Mouse (Mus musculus) midbrain, embryonic 14.5 days (tissue): ENCODE results near the gene Ehd2. TPM values are rescaled to one million over a fixed set of nuclear protein-coding genes. Genes with fewer than 3 reads are reported as not detected.

Experiments
- ATAC-seq: fragments of 200-750 bp; cut with Nextera tagmentation; 2 replicates; pipeline ENCODE4 v1.8.0; 2017; ENCODE audit warnings: moderate number of reproducible peaks, moderate library complexity; ENCODE audit not compliant: low FRiP score, low TSS enrichment
- DNase-seq: peaks from one replicate; pipeline ENCODE4 v3.0.0-alpha.2; 2015
- H3K27ac ChIP-seq: fragments of 300-500 bp; sonication (generic); replicated peaks from 2 replicates; pipeline ENCODE4 v1.5.1; 2014; ENCODE audit warnings: mild to moderate bottlenecking, low read depth, low read length, moderate library complexity
- H3K27me3 ChIP-seq: fragments of 300-500 bp; sonication (generic); 2 replicates; pipeline ENCODE4 v1.6.1; 2014; ENCODE audit warnings: low read length, control low read depth, mixed read lengths; ENCODE audit not compliant: control insufficient read depth, insufficient read depth
- H3K36me3 ChIP-seq: fragments of 300-500 bp; sonication (generic); 2 replicates; pipeline ENCODE4 v1.6.1; 2014; ENCODE audit warnings: low read length, control low read depth; ENCODE audit not compliant: control insufficient read depth, insufficient read depth
- H3K4me1 ChIP-seq: fragments of 300-500 bp; sonication (generic); 2 replicates; pipeline ENCODE4 v1.6.1; 2014; ENCODE audit warnings: mild to moderate bottlenecking, antibody characterized with exemption, low read length, control low read depth; ENCODE audit not compliant: control insufficient read depth, insufficient read depth
- H3K4me2 ChIP-seq: fragments of 300-500 bp; sonication (generic); 2 replicates; pipeline ENCODE4 v1.6.1; 2014; ENCODE audit warnings: mild to moderate bottlenecking, low read length, moderate library complexity
- H3K4me3 ChIP-seq: fragments of 300-500 bp; sonication (generic); replicated peaks from 2 replicates; pipeline ENCODE4 v1.5.1; 2014; ENCODE audit warnings: low read depth, low read length
- H3K9ac ChIP-seq: fragments of 300-500 bp; sonication (generic); replicated peaks from 2 replicates; pipeline ENCODE4 v1.6.1; 2014; ENCODE audit warnings: mild to moderate bottlenecking, low read length, moderate library complexity
- H3K9me3 ChIP-seq: fragments of 300-500 bp; sonication (generic); 2 replicates; pipeline ENCODE4 v1.6.1; 2016; ENCODE audit warnings: low read length, control low read depth, mixed read lengths; ENCODE audit not compliant: control insufficient read depth
- WGBS: fragments of 180-500 bp; shearing (Covaris S2); extraction: QIAGEN DNeasy Blood & Tissue Kit; methylation state at CpG from one replicate; pipeline ENCODE4 v1.1.7; 2014; 5-methylcytosine and 5-hydroxymethylcytosine counted together
- polyA plus RNA-seq: library from polyadenylated mRNA; unstranded; fragments of >200 nt; fragmentation: Nextera tagmentation; extraction: Ambion mirVana; gene quantifications from 2 replicates; pipeline ENCODE4 v1.2.1, GENCODE M21; 2014

Gene Ehd2
- polyA plus RNA-seq, 1 experiment from 2014 or later = 3.9 TPM

GRCm38 (mm10) chr7:15914751-15915150 is 52.6 kb downstream of the Ehd2 start:
- Histone ChIP-seq H3K27ac (no peak overlapping the region), H3K9ac (no peak overlapping the region), H3K9me3 (no peaks in the 10 kb centered on the region), H3K4me1 (peaks cover under 1% of the 10 kb centered on the region; the same call in 1 of the 2 replicates), H3K36me3 (peaks cover 31% of the 10 kb centered on the region), H3K4me3 (no peak overlapping the region), H3K4me2 (no peak overlapping the region), H3K27me3 (no peaks in the 10 kb centered on the region)
- ATAC-seq (no peak), DNase-seq (no peak)
- WGBS = 87% methylated on average over 2 of the region's 2 CpGs

- WGBS = 46% methylated on average over 2 of the region's 2 CpGs
- no peak for ATAC-seq
Observed at GRCm38 (mm10) chr7:15914252-15914651, 53.1 kb downstream of the Ehd2 start.

GRCm38 (mm10) chr7:15912183-15912582 is 55.2 kb downstream of the Ehd2 start:
- no peak overlapping the region for H3K9ac ChIP-seq
- WGBS = 0% methylated on average over 4 of the region's 4 CpGs
- H3K4me3 ChIP-seq = no peak overlapping the region
- H3K27ac ChIP-seq = no peak overlapping the region
- H3K9me3 ChIP-seq = no peaks in the 10 kb centered on the region
- peak; percentile 92 for DNase-seq
- ATAC-seq = peak; percentile 78; the same call in 1 of the 2 replicates
- peaks cover 10% of the 10 kb centered on the region; the same call in 1 of the 2 replicates for H3K36me3 ChIP-seq
- no peak overlapping the region for H3K4me2 ChIP-seq
- H3K27me3 ChIP-seq = no peaks in the 10 kb centered on the region
- H3K4me1 ChIP-seq = no peaks in the 10 kb centered on the region

More at GRCm38 (mm10) chr7:15914252-15914651, 53.1 kb downstream of the Ehd2 start:
- Histone ChIP-seq H3K27me3 (no peaks in the 10 kb centered on the region), H3K4me1 (no peaks in the 10 kb centered on the region), H3K36me3 (peaks cover 26% of the 10 kb centered on the region), H3K9me3 (no peaks in the 10 kb centered on the region), H3K9ac (no peak overlapping the region), H3K4me3 (no peak overlapping the region), H3K4me2 (no peak overlapping the region), H3K27ac (no peak overlapping the region)
- peak; percentile 64 for DNase-seq

- ATAC-seq = no peak
- Histone ChIP-seq H3K27me3 (no peaks in the 10 kb centered on the region), H3K9ac (no peak overlapping the region), H3K4me1 (no peaks in the 10 kb centered on the region), H3K9me3 (no peaks in the 10 kb centered on the region), H3K4me3 (no peak overlapping the region), H3K27ac (no peak overlapping the region), H3K36me3 (no peaks in the 10 kb centered on the region), H3K4me2 (no peak overlapping the region)
- 85% methylated on average over 5 of the region's 5 CpGs for WGBS
- no peak for DNase-seq
Observed at GRCm38 (mm10) chr7:15910521-15910920, 56.8 kb downstream of the Ehd2 start.

GRCm38 (mm10) chr7:15907971-15908590 is 59.3 kb downstream of the Ehd2 start:
- Histone ChIP-seq H3K4me1 (no peaks in the 10 kb centered on the region), H3K9me3 (no peaks in the 10 kb centered on the region), H3K36me3 (no peaks in the 10 kb centered on the region), H3K4me3 (no peak overlapping the region), H3K27me3 (no peaks in the 10 kb centered on the region), H3K27ac (no peak overlapping the region), H3K4me2 (no peak overlapping the region), H3K9ac (no peak overlapping the region)
- DNase-seq (no peak), ATAC-seq (no peak)
- WGBS = 82% methylated on average over 8 of the region's 8 CpGs

GRCm38 (mm10) chr7:15906602-15907001 is 60.8 kb downstream of the Ehd2 start:
- no peak for ATAC-seq
- H3K36me3 ChIP-seq = no peaks in the 10 kb centered on the region
- no peaks in the 10 kb centered on the region for H3K4me1 ChIP-seq
- H3K4me2 ChIP-seq = no peak overlapping the region
- H3K27me3 ChIP-seq = no peaks in the 10 kb centered on the region
- H3K9ac ChIP-seq = no peak overlapping the region
- 100% methylated on average over 1 of the region's 1 CpGs for WGBS
- no peak for DNase-seq
- H3K9me3 ChIP-seq = no peaks in the 10 kb centered on the region
- no peak overlapping the region for H3K27ac ChIP-seq
- no peak overlapping the region for H3K4me3 ChIP-seq

GRCm38 (mm10) chr7:15905861-15906260 is 61.5 kb downstream of the Ehd2 start:
- Histone ChIP-seq H3K4me2 (no peak overlapping the region), H3K9ac (no peak overlapping the region), H3K9me3 (no peaks in the 10 kb centered on the region), H3K4me3 (no peak overlapping the region), H3K4me1 (no peaks in the 10 kb centered on the region), H3K27ac (no peak overlapping the region), H3K27me3 (no peaks in the 10 kb centered on the region), H3K36me3 (no peaks in the 10 kb centered on the region)
- DNase-seq (peak; percentile 4), ATAC-seq (no peak)
- 29% methylated on average over 7 of the region's 7 CpGs for WGBS

DNA sequence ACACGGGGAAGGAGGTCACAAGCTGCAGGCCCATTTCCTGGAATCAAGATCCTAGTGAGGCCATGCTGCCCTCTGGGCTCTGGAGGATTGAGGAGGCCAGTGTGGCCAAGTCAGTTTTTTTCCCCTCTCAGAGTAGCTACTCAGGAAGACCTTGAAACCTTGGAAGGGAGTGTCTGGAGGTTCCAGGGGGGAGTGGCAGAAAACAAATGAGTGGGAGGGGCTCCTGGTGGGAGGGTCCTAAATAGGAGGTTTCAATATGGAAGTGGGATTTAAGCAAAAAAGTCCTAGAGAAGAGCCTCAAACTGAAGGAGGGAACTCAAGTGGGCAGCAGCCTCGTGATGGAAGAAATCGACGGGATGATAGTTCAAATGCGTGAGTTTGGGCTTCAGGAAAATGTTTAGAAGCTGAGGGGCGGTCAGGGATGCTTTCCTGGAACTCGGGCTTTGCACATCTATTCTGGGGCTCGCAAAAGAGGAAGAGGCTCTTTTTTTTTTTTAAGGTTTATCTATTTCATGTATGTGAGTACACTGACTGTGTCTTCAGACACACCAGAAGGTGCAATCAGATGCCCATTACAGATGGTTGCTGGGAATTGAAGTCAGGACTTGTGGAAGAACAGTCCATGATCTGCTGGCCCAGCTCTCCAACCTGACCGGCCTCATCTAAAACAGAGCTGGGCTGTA is 65.9 kb downstream of the Ehd2 start:
- no peak for ATAC-seq
- Histone ChIP-seq H3K27me3 (no peaks in the 10 kb centered on the region), H3K27ac (no peak overlapping the region), H3K9ac (no peak overlapping the region), H3K4me2 (no peak overlapping the region), H3K4me3 (no peak overlapping the region), H3K9me3 (no peaks in the 10 kb centered on the region), H3K36me3 (no peaks in the 10 kb centered on the region), H3K4me1 (no peaks in the 10 kb centered on the region)
- 78% methylated on average over 9 of the region's 9 CpGs for WGBS
- no peak for DNase-seq
